Mouse (Mus musculus): ENCODE measurements around the gene S100a13.

Gene S100a13

DNA sequence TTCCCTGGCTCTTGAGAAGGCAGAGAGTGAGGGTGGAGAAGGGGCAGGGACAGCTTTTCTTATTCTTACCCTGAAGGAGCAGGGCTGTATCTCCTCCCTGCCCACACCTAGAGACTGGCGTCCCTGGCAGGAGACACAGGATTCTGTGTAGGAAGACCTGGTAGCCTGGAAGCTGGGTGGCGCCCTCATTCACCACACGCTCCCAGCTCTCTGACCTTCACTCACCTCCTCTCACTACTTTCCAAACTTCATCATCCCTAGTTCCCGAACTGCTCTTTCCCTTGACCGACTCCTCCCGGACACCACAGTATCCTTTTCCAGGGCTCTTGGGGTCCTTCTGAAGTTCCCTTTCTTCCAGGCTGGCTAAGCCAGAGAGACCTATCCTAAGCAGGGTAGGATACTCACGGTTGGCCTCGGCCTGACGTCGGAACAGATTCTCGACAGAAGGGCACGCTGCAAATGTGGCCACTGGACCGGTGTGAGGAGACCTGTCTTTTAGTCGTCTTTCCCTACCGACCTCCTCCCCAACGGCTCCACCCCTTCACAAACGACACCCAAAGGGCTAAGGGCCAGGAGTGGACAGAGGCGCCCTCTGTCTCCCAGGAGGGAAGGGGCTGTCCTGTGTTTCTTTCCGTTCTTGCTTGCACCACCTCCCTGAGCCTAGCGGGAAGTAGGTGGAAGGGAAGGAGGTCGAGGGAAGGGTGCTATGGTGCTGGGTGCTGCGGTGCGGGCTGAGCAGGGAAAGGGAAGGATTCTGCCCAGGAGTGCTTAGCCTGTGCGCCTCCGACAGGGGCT, at the start of gene S100a13, which contains the start of gene S100a1:
Gene S100a13 (plus strand): TSS at position 640 of the 795 bp plus-strand sequence.
Gene S100a1 (minus strand): TSS at position 597 of the 795 bp plus-strand sequence.
- peak; percentile 81 for DNase-seq (ENCODE audit: low spot score)

DNA sequence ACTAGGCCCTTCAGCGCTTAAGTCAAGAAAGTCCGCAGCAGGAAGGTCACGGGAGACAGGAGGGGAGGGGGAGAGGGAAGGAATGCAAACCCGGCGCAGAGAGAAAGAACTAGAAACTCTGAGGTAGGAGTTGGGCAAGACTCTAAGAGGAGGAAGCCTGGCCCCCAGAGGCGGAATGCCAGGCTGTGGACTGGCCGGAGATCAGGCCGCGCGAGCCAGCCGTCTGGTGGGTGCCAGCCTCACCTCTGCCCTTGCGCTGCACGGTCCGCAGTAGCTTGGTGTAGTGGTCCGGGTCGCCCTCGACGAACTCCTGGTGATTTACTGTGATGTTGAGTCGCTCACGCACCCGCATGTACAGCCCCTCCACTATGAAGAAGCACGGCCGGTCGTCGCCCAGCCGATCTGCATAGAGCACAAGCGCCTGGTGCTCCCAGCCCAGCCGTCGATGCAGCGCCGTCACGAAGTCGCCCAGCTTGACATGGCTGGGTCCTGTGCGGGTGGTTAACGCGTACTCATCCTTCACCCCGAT, 49.6 kb upstream of the S100a13 start:
- no peak for DNase-seq (ENCODE audit: low spot score)

DNA sequence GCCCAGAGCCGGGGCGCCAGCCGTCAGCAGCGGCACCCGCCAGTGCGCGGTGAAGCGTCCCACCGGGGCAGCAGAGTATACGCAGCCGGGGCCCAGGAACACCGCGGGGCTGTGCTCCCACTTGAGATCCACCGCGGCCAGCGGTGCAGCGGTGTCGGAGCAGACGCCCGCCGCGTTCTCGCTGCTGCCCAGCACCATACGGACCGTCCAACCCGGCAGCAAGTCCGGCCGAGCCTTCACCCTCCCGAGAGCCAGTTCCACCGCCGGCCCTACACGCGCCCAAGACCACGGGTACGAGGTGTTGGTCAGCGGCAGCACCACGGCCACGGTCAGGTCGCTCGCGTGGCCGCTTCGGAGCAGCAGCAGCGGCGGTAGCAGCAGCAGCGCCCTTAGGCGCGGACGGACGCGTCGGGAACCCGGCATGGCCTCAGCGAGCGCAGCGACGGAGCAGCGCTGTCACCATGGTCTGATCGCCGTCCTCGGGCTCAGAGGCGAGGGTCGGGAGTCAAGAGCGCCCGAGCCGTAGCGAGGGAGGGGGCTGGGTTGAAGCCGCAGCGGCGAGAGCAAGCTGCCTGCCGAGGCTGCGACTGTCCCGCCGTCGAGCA, 49.1 kb upstream of the S100a13 start:
- no peak for DNase-seq (ENCODE audit: low spot score)

GRCm38 (mm10) chr3:90465686-90466310, 48.4 kb upstream of the S100a13 start, which contains the start of gene Npr1:
Gene Npr1, minus strand, starts transcription at chr3:90465866.
- peak; percentile 27 for DNase-seq (ENCODE audit: low spot score)

GRCm38 (mm10) chr3:90466311-90466766, 47.9 kb upstream of the S100a13 start:
- peak; percentile 86 for DNase-seq (ENCODE audit: low spot score)

- DNase-seq (ENCODE audit: low spot score), result no peak
These were observed 46.5 kb upstream of the S100a13 start for GRCm38 (mm10) chr3:90467618-90468300.

DNA sequence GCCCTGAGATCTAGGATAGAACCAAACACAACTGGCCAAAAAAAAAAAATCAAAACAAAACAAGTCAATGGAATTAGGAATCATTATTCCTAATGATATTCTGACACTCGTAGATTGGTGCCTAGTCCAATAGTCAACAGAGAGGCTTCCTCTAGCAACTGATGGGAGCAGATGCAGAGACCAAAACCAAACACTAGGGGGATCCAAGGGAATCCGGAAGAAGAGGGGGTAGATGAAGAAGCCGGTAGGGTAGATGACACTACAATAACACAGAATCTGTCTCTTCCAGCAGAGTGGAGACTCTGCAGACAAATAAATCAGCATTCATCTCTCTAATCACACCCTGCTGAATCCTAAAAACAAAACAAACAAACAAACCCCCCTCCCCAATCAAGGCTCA, 42.0 kb upstream of the S100a13 start:
- DNase-seq (ENCODE audit: low spot score), result peak; percentile 54

DNA sequence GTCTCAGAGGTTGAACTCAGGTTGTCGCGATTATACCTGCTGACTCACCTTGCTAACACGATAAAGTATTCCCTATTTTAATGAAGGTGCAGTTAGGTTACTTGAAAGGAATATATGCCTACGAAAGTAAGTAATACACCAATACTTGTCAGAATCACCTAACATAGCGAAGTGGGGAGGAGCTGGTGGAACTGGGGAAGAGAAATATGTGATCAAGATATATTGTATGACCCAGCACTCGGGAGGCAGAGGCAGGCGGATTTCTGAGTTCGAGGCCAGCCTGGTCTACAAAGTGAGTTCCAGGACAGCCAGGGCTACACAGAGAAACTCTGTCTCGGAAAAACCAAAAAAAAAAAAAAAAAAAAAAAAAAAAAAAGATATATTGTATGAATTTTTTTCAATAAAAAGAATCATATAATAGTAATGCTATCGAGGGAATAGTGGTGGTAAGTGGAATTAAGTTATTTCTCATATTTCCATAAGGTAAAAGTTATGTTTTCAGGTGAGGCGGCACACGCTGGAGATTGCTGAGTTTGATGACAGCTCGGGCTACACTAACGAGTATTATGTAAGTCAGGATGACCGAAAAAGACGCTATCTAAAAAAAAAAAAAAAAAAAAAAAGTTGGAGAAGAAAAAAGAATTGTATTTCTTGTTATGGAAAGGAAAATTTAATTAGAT, 38.9 kb upstream of the S100a13 start:
- DNase-seq (ENCODE audit: low spot score), result no peak

- DNase-seq (ENCODE audit: low spot score), result peak; percentile 99
These were observed 38.2 kb upstream of the S100a13 start, which contains the start of gene Ilf2 for GRCm38 (mm10) chr3:90475831-90476611. Gene Ilf2, plus strand, starts transcription at chr3:90476126.

- DNase-seq (ENCODE audit: low spot score), result peak; percentile 38
These were observed 27.2 kb upstream of the S100a13 start for GRCm38 (mm10) chr3:90486998-90487397.

DNA sequence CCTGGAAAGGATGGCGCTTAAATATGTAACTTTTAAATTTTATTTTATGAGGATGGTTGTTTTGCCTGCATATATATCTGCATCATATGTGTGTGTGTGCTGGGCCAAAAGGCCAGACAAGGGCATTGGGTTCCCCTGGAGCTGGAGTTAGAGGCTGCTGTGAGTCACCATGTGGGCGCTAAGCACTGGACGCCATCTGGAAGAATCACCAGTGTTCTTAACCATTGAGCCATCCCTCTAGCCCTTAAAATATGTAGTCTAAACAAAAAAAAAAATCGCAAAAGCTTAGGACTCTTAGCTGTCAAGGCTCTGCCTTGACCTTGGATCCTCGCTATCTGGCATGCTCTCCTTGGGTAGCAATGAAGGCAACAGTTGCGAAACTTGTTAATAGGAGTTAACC, 25.7 kb upstream of the S100a13 start:
- DNase-seq (ENCODE audit: low spot score), result no peak

- peak; percentile 96 for DNase-seq (ENCODE audit: low spot score)
These were observed 23.5 kb upstream of the S100a13 start, which contains the start of gene Snapin for GRCm38 (mm10) chr3:90490696-90491256. Gene Snapin, minus strand, starts transcription at chr3:90491033.

GRCm38 (mm10) chr3:90491350-90491749, 22.9 kb upstream of the S100a13 start:
- peak; percentile 35 for DNase-seq (ENCODE audit: low spot score)

DNA sequence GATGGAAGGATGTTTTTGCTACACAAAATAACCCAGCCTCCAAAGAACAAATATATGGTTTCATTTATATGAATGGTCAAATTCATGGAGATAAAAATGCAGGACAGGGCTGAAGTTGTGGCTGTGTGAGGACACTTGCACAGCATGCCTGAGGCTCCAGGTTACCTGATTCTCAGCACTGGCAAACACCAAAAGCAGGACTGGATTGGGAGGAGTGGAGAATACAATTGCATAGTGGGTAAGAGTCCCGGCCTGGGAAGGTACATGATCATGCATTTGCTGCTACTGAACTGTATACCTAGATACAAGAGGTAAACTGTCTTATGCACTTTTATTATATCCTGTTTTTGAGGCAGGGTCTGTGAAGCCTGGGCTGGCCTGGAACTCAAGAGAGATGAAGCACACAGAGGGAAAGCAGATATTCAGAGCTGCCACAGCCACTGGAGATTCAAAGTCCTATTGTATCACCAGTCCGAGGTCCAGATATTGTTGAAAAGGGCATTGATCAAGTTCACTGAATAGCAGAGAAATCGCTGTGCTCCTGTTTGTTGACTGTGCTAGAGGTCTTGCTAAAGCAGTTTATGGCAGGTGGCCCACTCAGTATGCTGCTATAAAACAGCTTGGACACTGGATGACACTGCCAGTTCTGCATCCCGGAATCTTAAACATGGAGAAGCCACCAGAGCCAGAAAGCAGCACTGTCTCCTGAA, 20.2 kb upstream of the S100a13 start:
- no peak for DNase-seq (ENCODE audit: low spot score)

DNA sequence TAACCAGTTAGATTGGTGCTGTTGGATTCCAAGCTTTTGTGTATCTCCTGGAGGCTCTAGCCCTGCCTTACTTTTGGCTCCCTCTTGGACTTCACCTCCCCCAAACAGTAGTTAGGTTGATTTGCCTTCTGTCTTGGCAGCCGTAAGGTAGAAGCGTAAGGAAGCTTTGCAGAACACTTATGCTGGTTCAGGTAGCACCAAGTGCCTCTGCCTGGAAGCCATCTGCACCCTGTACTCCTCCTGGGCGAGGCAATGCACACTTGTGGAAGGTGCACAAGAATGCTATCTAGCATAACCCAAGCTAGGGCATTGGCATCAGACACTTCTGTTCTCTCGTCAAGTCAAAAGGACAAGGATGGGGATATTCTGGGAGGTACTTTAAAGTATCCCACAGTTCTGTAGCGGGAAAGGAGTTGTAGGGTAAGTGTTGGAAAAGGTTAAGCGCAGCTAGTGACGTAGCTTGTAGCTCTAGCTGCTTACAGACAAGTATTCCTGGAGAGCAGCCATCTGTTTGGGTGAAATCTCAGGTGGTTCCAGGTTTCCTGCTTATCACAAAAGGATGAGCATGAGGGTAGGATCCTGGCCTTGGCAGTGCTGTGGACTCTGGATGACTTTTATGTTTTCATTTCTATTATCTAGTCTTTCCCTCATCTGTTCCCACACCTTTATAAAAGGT, 18.2 kb upstream of the S100a13 start:
- DNase-seq (ENCODE audit: low spot score), result no peak

DNA sequence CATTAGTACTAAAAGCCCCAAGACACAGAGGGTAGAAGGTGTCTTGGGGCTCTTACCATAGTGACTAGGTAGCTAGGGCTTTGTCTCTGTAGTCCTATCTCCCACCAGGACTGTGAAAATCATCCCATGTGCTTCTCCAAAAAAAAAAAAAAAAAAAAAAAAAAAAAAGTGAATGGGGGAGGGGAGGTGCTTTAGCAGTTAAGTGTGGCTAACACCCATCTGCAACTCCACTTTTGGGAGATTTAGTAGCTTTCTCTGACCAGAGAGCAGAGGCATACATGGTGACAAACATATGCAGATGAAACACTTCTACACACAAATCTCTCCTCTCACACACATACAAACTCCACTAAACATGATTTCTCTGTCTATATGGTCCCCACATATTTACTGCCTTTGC, 16.6 kb upstream of the S100a13 start:
- DNase-seq (ENCODE audit: low spot score), result no peak

GRCm38 (mm10) chr3:90503444-90503843, 10.8 kb upstream of the S100a13 start:
- no peak for DNase-seq (ENCODE audit: low spot score)

- no peak for DNase-seq (ENCODE audit: low spot score)
These were observed 9.0 kb upstream of the S100a13 start for GRCm38 (mm10) chr3:90505216-90505615.

GRCm38 (mm10) chr3:90506362-90506761, 7.9 kb upstream of the S100a13 start:
- no peak for DNase-seq (ENCODE audit: low spot score)

Measured in MN1 (cell line).